Mouse (Mus musculus): ENCODE measurements around the gene Spcs1. TPM values are rescaled to one million over a fixed set of nuclear protein-coding genes. Genes with fewer than 3 reads are reported as not detected.

The Spcs1 gene
- total and polyA plus RNA-seq, 2 experiments from 2014 or later = 309 to 429 TPM

GRCm38 (mm10) chr14:30949986-30950385 lies 51.5 kb downstream of the Spcs1 start:
- TF ChIP-seq EP300 (IDR thresholded peaks at IDR 0.05; ENCODE audit: low read depth) (no peak), CTCF (IDR thresholded peaks at IDR 0.05; ENCODE audit: low read depth) (no peak)
- H3K9ac ChIP-seq (replicated peaks; ENCODE audit: low read depth, low read length) = no peak overlapping the region
- WGBS = 95% methylated on average over 10 of the region's 10 CpGs
- DNase-seq (ENCODE audit: low spot score) (no peak), ATAC-seq (ENCODE audit: insufficient read depth, low read depth) (no peak)
- H3K27me3 ChIP-seq (ENCODE audit: control insufficient read depth, insufficient read depth, low read length) = no peaks in the 10 kb centered on the region
- no peak overlapping the region for H3K4me3 ChIP-seq (ENCODE audit: low read depth, low read length)
- no peaks in the 10 kb centered on the region for H3K36me3 ChIP-seq (replicated peaks; ENCODE audit: control insufficient read depth, insufficient read depth, low read length)
- H3K4me2 ChIP-seq (ENCODE audit: low read depth, low read length) = no peak overlapping the region
- peaks cover 9% of the 10 kb centered on the region for H3K4me1 ChIP-seq (ENCODE audit: control insufficient read depth, insufficient read depth)
- no peaks in the 10 kb centered on the region for H3K9me3 ChIP-seq (replicated peaks; ENCODE audit: control insufficient read depth, low read length)
- no peak overlapping the region for H3K27ac ChIP-seq (ENCODE audit: low read depth)

Other genes with a start within 250 kb of the Spcs1 start
- 4.7 and 9.5 TPM in 2 replicates for gene Tmem110, start 176.1 kb downstream of the Spcs1 start, total RNA-seq (2014; rRNA removed; ENCODE audit: low replicate concordance)
- 9.2 and 9.9 TPM in 2 replicates for gene Tmem110, start 176.1 kb downstream of the Spcs1 start, polyA plus RNA-seq (2015; fragmentation: Nextera tagmentation; extraction: Ambion mirVana)
- gene Mustn1, start 122.5 kb downstream of the Spcs1 start, total RNA-seq (2014; rRNA removed; ENCODE audit: low replicate concordance) = 3.7 and 10.3 TPM in 2 replicates
- gene Mustn1, start 122.5 kb downstream of the Spcs1 start, polyA plus RNA-seq (2015; fragmentation: Nextera tagmentation; extraction: Ambion mirVana) = 6.8 and 7.2 TPM in 2 replicates
- 2.2 and 2.5 TPM in 2 replicates for gene Itih4, start 115.2 kb downstream of the Spcs1 start, total RNA-seq (2014; rRNA removed; ENCODE audit: low replicate concordance)
- gene Itih4, start 115.2 kb downstream of the Spcs1 start, polyA plus RNA-seq (2015; fragmentation: Nextera tagmentation; extraction: Ambion mirVana) = 0.61 and 1.0 TPM in 2 replicates
- 0.66 and 2.4 TPM in 2 replicates for gene Itih3, start 77.9 kb downstream of the Spcs1 start, total RNA-seq (2014; rRNA removed; ENCODE audit: low replicate concordance)
- gene Itih3, start 77.9 kb downstream of the Spcs1 start, polyA plus RNA-seq (2015; fragmentation: Nextera tagmentation; extraction: Ambion mirVana) = 0.49 and 0.72 TPM in 2 replicates
- not detected in 2 replicates for gene Itih1, start 58.4 kb downstream of the Spcs1 start, total RNA-seq (2014; rRNA removed; ENCODE audit: low replicate concordance)
- gene Itih1, start 58.4 kb downstream of the Spcs1 start, polyA plus RNA-seq (2015; fragmentation: Nextera tagmentation; extraction: Ambion mirVana) = not detected in 2 replicates
- 4.5 and 11.9 TPM in 2 replicates for gene Nek4, start 50.3 kb downstream of the Spcs1 start, total RNA-seq (2014; rRNA removed; ENCODE audit: low replicate concordance)
- 3.1 and 3.3 TPM in 2 replicates for gene Nek4, start 50.3 kb downstream of the Spcs1 start, polyA plus RNA-seq (2015; fragmentation: Nextera tagmentation; extraction: Ambion mirVana)
- 28.7 and 39.0 TPM in 2 replicates for gene Glt8d1, start 272 bp downstream of the Spcs1 start, total RNA-seq (2014; rRNA removed; ENCODE audit: low replicate concordance)
- 30.6 and 30.9 TPM in 2 replicates for gene Glt8d1, start 272 bp downstream of the Spcs1 start, polyA plus RNA-seq (2015; fragmentation: Nextera tagmentation; extraction: Ambion mirVana)
- gene Pbrm1, start 17.5 kb upstream of the Spcs1 start, total RNA-seq (2014; rRNA removed; ENCODE audit: low replicate concordance) = 31.9 and 65.0 TPM in 2 replicates
- gene Pbrm1, start 17.5 kb upstream of the Spcs1 start, polyA plus RNA-seq (2015; fragmentation: Nextera tagmentation; extraction: Ambion mirVana) = 63.2 and 66.5 TPM in 2 replicates
- gene Gnl3, start 17.5 kb upstream of the Spcs1 start, total RNA-seq (2014; rRNA removed; ENCODE audit: low replicate concordance) = 30.5 and 45.8 TPM in 2 replicates
- 30.7 and 37.3 TPM in 2 replicates for gene Gnl3, start 17.5 kb upstream of the Spcs1 start, polyA plus RNA-seq (2015; fragmentation: Nextera tagmentation; extraction: Ambion mirVana)
- 12.7 and 28.8 TPM in 2 replicates for gene Smim4, start 127.3 kb upstream of the Spcs1 start, total RNA-seq (2014; rRNA removed; ENCODE audit: low replicate concordance)
- 194 and 207 TPM in 2 replicates for gene Smim4, start 127.3 kb upstream of the Spcs1 start, polyA plus RNA-seq (2015; fragmentation: Nextera tagmentation; extraction: Ambion mirVana)
- gene Nt5dc2, start 129.4 kb upstream of the Spcs1 start, total RNA-seq (2014; rRNA removed; ENCODE audit: low replicate concordance) = 212 and 269 TPM in 2 replicates
- 146 and 158 TPM in 2 replicates for gene Nt5dc2, start 129.4 kb upstream of the Spcs1 start, polyA plus RNA-seq (2015; fragmentation: Nextera tagmentation; extraction: Ambion mirVana)
- gene Stab1, start 167.0 kb upstream of the Spcs1 start, total RNA-seq (2014; rRNA removed; ENCODE audit: low replicate concordance) = 75.3 and 90.4 TPM in 2 replicates
- 24.0 and 25.4 TPM in 2 replicates for gene Stab1, start 167.0 kb upstream of the Spcs1 start, polyA plus RNA-seq (2015; fragmentation: Nextera tagmentation; extraction: Ambion mirVana)
- 2,939 and 3,145 TPM in 2 replicates for gene Tnnc1, start 206.6 kb upstream of the Spcs1 start, total RNA-seq (2014; rRNA removed; ENCODE audit: low replicate concordance)
- 7,680 and 7,748 TPM in 2 replicates for gene Tnnc1, start 206.6 kb upstream of the Spcs1 start, polyA plus RNA-seq (2015; fragmentation: Nextera tagmentation; extraction: Ambion mirVana)
- 292 and 338 TPM in 2 replicates for gene Nisch, start 215.3 kb upstream of the Spcs1 start, total RNA-seq (2014; rRNA removed; ENCODE audit: low replicate concordance)
- 162 and 171 TPM in 2 replicates for gene Nisch, start 215.3 kb upstream of the Spcs1 start, polyA plus RNA-seq (2015; fragmentation: Nextera tagmentation; extraction: Ambion mirVana)
- gene Sema3g, start 216.2 kb upstream of the Spcs1 start, total RNA-seq (2014; rRNA removed; ENCODE audit: low replicate concordance) = 4.4 and 12.7 TPM in 2 replicates
- gene Sema3g, start 216.2 kb upstream of the Spcs1 start, polyA plus RNA-seq (2015; fragmentation: Nextera tagmentation; extraction: Ambion mirVana) = 0.75 and 0.90 TPM in 2 replicates
- gene Phf7, start 249.6 kb upstream of the Spcs1 start, total RNA-seq (2014; rRNA removed; ENCODE audit: low replicate concordance) = 2.1 and 7.4 TPM in 2 replicates
- gene Phf7, start 249.6 kb upstream of the Spcs1 start, polyA plus RNA-seq (2015; fragmentation: Nextera tagmentation; extraction: Ambion mirVana) = 11.7 and 12.5 TPM in 2 replicates
- 51.1 and 64.0 TPM in 2 replicates for gene Bap1, start 249.8 kb upstream of the Spcs1 start, total RNA-seq (2014; rRNA removed; ENCODE audit: low replicate concordance)
- 34.2 and 38.6 TPM in 2 replicates for gene Bap1, start 249.8 kb upstream of the Spcs1 start, polyA plus RNA-seq (2015; fragmentation: Nextera tagmentation; extraction: Ambion mirVana)

Data from heart, postnatal 0 days (tissue).